Mouse (Mus musculus): ENCODE measurements around the gene Lbp. TPM values are rescaled to one million over a fixed set of nuclear protein-coding genes. Genes with fewer than 3 reads are reported as not detected.

The Lbp gene
- total and polyA plus RNA-seq, 2 experiments from 2014 or later = 4.7 to 8.0 TPM

DNA sequence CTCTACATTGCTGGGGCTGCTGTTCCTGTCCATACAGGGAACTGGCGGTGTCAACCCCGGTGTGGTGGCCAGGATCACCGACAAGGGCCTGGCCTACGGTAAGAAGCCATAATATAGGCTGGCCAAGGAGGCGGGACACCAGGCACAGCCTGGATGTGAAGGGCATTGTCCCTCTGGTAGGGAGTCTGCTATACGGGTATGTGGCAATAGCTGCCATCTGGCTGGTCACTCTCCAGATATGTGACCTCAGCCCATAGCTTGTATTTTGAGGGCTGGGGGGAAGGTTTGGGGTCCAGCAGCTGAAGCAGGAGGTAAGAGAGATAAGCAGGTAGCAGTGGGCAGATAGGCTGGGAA, 380 bp downstream of the Lbp start:
- H3K9ac ChIP-seq = no peak overlapping the region
- H3K27me3 ChIP-seq (ENCODE audit: insufficient read depth, low read length) = no peaks in the 10 kb centered on the region
- DNase-seq (no peak), ATAC-seq (no peak)
- no peak overlapping the region for H3K4me3 ChIP-seq (ENCODE audit: low read depth, low read length)
- no peak overlapping the region for H3K27ac ChIP-seq (ENCODE audit: low read depth, low read length)
- WGBS = 40% methylated on average over 6 of the region's 6 CpGs
- no peaks in the 10 kb centered on the region for H3K4me1 ChIP-seq (ENCODE audit: insufficient read depth)
- no peaks in the 10 kb centered on the region for H3K36me3 ChIP-seq (ENCODE audit: insufficient read depth)
- no peak for TF ChIP-seq CTCF (IDR thresholded peaks at IDR 0.05; ENCODE audit: low read depth)
- no peak overlapping the region for H3K4me2 ChIP-seq (ENCODE audit: low read depth)
- H3K9me3 ChIP-seq (ENCODE audit: low read length) = no peaks in the 10 kb centered on the region

DNA sequence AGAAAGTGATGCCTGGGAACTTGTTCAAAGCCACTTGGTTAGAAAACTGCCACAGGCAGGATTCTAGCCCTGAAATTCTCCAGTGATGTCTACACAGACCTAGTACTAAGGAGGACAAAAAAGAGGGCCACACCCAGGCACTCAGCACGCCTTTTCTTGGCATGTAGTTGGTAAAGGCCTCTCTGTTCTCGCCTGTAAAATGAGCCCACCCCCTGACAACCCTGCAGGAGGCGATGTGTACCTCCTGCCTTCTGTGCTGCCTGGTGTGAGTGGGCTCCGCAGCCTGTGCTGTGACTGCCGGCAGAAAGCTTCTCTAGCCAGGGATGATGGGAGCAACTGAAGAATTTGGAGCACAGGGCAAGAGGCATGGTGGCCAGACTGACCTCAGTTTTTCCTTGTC, 2.0 kb downstream of the Lbp start:
- no peak overlapping the region for H3K9ac ChIP-seq
- no peaks in the 10 kb centered on the region for H3K36me3 ChIP-seq (ENCODE audit: insufficient read depth)
- no peaks in the 10 kb centered on the region for H3K9me3 ChIP-seq (ENCODE audit: low read length)
- DNase-seq (no peak), ATAC-seq (no peak)
- no peaks in the 10 kb centered on the region for H3K27me3 ChIP-seq (ENCODE audit: insufficient read depth, low read length)
- no peak overlapping the region for H3K27ac ChIP-seq (ENCODE audit: low read depth, low read length)
- H3K4me2 ChIP-seq (ENCODE audit: low read depth) = no peak overlapping the region
- 45% methylated on average over 5 of the region's 5 CpGs for WGBS
- no peak for TF ChIP-seq CTCF (IDR thresholded peaks at IDR 0.05; ENCODE audit: low read depth)
- no peaks in the 10 kb centered on the region for H3K4me1 ChIP-seq (ENCODE audit: insufficient read depth)
- H3K4me3 ChIP-seq (ENCODE audit: low read depth, low read length) = no peak overlapping the region

DNA sequence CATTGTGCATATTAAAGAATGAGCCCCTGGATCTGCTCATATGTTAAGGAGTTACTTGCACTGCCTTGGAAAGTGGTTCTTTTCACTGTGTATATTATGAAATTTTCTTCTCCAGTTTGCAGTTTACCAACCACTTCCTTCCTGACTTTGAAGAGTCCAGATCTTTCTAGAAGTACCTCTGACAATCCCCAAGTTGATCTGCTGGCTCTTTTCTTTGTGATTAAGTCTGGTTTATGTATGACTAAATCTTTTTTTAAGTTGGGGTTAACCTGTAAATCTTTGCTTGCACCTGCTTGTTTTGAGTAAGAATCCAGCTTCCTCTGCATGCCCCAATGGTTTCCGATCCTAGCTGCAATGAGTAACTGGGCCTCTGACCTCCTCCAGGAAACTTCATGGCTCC, 6.8 kb downstream of the Lbp start:
- ATAC-seq = no peak

DNA sequence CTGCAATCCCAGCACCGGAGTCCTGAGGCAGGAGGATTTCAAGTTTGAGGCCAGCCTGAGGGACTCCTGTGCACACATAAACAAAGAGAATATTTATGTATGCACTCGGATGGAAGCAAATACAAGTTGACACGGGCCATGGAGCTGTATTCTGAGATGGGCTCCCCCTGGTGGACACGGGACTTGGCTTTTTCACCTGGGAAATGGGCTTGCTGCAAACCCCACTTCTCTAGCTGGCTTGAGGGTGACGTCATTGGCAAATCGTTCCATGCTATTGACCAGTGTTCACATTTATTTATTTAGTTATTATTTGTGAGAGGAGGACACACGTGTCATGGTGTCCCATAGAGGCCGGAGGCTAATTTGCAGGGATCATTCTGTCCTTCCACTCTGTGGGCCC, 10.1 kb downstream of the Lbp start:
- ATAC-seq (no peak), DNase-seq (no peak)
- Histone ChIP-seq H3K4me3 (ENCODE audit: low read depth, low read length) (no peak overlapping the region), H3K27ac (ENCODE audit: low read depth, low read length) (no peak overlapping the region), H3K27me3 (ENCODE audit: insufficient read depth, low read length) (no peaks in the 10 kb centered on the region), H3K4me1 (ENCODE audit: insufficient read depth) (no peaks in the 10 kb centered on the region), H3K9ac (no peak overlapping the region), H3K4me2 (ENCODE audit: low read depth) (no peak overlapping the region), H3K9me3 (ENCODE audit: low read length) (no peaks in the 10 kb centered on the region), H3K36me3 (ENCODE audit: insufficient read depth) (no peaks in the 10 kb centered on the region)
- 70% methylated on average over 8 of the region's 8 CpGs for WGBS
- TF ChIP-seq CTCF (IDR thresholded peaks at IDR 0.05; ENCODE audit: low read depth) = peak; percentile 24; the same call in 1 of the 2 replicates

More for the DNA sequence above, 6.8 kb downstream of the Lbp start:
- no peak overlapping the region for H3K4me3 ChIP-seq (ENCODE audit: low read depth, low read length)
- H3K4me1 ChIP-seq (ENCODE audit: insufficient read depth) = no peaks in the 10 kb centered on the region
- no peaks in the 10 kb centered on the region for H3K9me3 ChIP-seq (ENCODE audit: low read length)
- no peak for DNase-seq
- no peak overlapping the region for H3K9ac ChIP-seq
- no peak overlapping the region for H3K4me2 ChIP-seq (ENCODE audit: low read depth)
- H3K27ac ChIP-seq (ENCODE audit: low read depth, low read length) = no peak overlapping the region
- no peak for TF ChIP-seq CTCF (IDR thresholded peaks at IDR 0.05; ENCODE audit: low read depth)
- 89% methylated on average over 1 of the region's 1 CpGs for WGBS
- H3K27me3 ChIP-seq (ENCODE audit: insufficient read depth, low read length) = no peaks in the 10 kb centered on the region
- no peaks in the 10 kb centered on the region for H3K36me3 ChIP-seq (ENCODE audit: insufficient read depth)

DNA sequence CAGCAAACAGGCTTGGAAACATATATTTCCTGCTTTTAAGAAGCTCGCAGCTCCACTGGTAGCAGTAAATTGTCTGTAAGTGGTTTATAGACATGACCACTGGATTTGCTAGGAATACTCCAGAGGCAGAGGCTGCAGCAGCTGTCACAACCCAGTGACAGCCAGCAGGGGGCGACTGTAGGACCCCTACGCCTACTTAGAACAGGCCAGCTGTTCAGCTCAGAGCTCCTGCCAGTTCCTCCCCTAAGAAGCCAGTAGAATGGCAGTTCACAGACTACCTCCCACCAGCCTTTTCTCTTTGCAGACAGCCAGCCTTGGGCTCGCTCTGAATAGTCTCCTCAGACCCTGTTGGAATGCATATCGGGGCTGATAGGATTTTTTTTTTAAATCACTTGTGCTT, 10.7 kb downstream of the Lbp start:
- Histone ChIP-seq H3K36me3 (ENCODE audit: insufficient read depth) (no peaks in the 10 kb centered on the region), H3K27ac (ENCODE audit: low read depth, low read length) (no peak overlapping the region), H3K4me2 (ENCODE audit: low read depth) (no peak overlapping the region), H3K4me3 (ENCODE audit: low read depth, low read length) (no peak overlapping the region), H3K9ac (no peak overlapping the region), H3K4me1 (ENCODE audit: insufficient read depth) (no peaks in the 10 kb centered on the region), H3K27me3 (ENCODE audit: insufficient read depth, low read length) (no peaks in the 10 kb centered on the region), H3K9me3 (ENCODE audit: low read length) (no peaks in the 10 kb centered on the region)
- ATAC-seq (peak; percentile 87), DNase-seq (peak; percentile 67)
- TF ChIP-seq CTCF (IDR thresholded peaks at IDR 0.05; ENCODE audit: low read depth) = peak; percentile 68
- 9% methylated on average over 5 of the region's 5 CpGs for WGBS

DNA sequence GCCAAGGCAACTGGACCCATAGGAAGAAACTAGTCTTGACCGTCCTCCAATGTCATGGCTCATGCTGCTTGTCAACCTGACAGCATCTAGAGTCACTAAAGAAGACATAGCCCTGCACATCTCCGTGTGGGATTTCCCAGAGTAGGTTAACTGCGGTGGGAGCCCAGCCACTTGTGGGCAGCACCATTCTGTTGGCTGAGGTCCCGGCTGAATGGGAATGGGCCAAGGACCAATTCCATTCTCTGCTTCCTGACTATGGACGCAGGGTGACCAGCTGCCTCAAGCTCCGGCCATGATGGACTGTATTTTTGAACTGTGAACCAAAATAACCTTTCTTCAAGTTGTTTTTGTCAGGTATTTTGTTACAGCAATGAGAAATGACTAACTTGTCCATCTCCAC, 15.3 kb downstream of the Lbp start:
- ATAC-seq = no peak
- TF ChIP-seq CTCF (IDR thresholded peaks at IDR 0.05; ENCODE audit: low read depth) = no peak
- Histone ChIP-seq H3K27me3 (ENCODE audit: insufficient read depth, low read length) (no peaks in the 10 kb centered on the region), H3K27ac (ENCODE audit: low read depth, low read length) (no peak overlapping the region), H3K36me3 (ENCODE audit: insufficient read depth) (no peaks in the 10 kb centered on the region), H3K4me1 (ENCODE audit: insufficient read depth) (no peaks in the 10 kb centered on the region), H3K9me3 (ENCODE audit: low read length) (no peaks in the 10 kb centered on the region), H3K4me3 (ENCODE audit: low read depth, low read length) (no peak overlapping the region), H3K4me2 (ENCODE audit: low read depth) (no peak overlapping the region), H3K9ac (no peak overlapping the region)
- 88% methylated on average over 6 of the region's 6 CpGs for WGBS
- no peak for DNase-seq

DNA sequence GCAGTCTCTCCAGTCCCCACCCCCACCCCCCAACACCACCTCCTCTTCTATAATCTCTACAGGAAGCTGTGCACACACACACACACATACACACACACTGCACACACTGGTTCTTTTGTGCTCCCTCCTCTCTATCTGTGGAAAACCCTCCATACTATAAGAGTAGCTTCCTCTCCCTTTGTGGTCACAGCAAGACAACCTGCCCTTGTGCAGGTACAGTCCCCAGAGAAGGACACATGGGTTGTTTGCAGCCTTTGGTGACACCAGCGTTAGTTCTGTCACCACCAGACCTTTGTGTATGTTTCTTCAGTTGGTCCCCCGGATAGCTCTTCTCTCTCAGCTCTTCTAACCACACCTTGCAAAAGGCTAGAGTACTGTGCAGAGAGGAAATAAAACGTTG, 16.6 kb downstream of the Lbp start:
- Histone ChIP-seq H3K27ac (ENCODE audit: low read depth, low read length) (no peak overlapping the region), H3K9ac (no peak overlapping the region), H3K4me3 (ENCODE audit: low read depth, low read length) (no peak overlapping the region), H3K4me1 (ENCODE audit: insufficient read depth) (no peaks in the 10 kb centered on the region), H3K27me3 (ENCODE audit: insufficient read depth, low read length) (no peaks in the 10 kb centered on the region), H3K36me3 (ENCODE audit: insufficient read depth) (no peaks in the 10 kb centered on the region), H3K4me2 (ENCODE audit: low read depth) (no peak overlapping the region), H3K9me3 (ENCODE audit: low read length) (no peaks in the 10 kb centered on the region)
- ATAC-seq = no peak
- no peak for DNase-seq
- no peak for TF ChIP-seq CTCF (IDR thresholded peaks at IDR 0.05; ENCODE audit: low read depth)
- 83% methylated on average over 3 of the region's 3 CpGs for WGBS
